Mouse (Mus musculus): ENCODE results near the gene Hoxd3.

Gene Hoxd3

GRCm38 (mm10) chr2:74711721-74712621, at the start of gene Hoxd3, which contains the start of gene Hoxd4:
Gene Hoxd3 (plus strand): TSS chr2:74711927.
Gene Hoxd4 (plus strand): TSS chr2:74711929.
- DNase-seq (ENCODE audit: low spot score in 2 of 2) = no peak

DNA sequence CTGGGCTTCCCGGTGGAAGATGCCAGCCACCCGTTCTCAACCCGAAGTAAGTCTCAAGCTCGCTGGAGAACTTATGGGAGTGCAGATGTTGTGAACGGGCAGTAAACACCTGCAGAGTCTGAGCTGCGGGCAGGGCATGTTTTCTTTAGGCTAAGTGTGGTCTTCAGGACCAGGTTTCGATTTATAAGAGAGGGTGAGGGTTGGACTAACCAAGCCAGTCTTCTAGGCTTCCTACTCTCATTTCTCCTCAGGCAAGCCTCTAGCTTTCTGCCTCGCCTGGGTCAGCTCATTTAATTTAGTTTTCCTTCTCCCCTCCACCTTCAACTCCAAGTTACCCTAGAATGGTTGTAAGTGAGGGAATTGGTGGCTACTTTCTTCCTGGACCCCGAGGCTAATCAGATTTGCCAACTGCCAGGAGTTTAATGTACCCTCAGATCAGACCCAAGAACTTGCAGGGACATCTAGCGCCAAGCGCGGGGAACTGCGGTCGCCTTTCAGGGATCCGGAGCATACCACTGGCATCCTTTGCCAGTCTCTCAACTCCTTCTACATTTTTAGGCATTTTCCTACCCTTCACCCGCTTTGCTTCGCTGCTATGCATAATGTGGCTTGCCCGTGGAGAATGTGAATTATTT, 48.3 kb upstream of the Hoxd3 start:
- DNase-seq (ENCODE audit: low spot score in 2 of 2) = no peak

GRCm38 (mm10) chr2:74666411-74666810, 45.3 kb upstream of the Hoxd3 start:
- DNase-seq (ENCODE audit: low spot score in 2 of 2) = no peak

- no peak for DNase-seq (ENCODE audit: low spot score in 2 of 2)
Observed at GRCm38 (mm10) chr2:74667191-74667841, 44.4 kb upstream of the Hoxd3 start.

DNA sequence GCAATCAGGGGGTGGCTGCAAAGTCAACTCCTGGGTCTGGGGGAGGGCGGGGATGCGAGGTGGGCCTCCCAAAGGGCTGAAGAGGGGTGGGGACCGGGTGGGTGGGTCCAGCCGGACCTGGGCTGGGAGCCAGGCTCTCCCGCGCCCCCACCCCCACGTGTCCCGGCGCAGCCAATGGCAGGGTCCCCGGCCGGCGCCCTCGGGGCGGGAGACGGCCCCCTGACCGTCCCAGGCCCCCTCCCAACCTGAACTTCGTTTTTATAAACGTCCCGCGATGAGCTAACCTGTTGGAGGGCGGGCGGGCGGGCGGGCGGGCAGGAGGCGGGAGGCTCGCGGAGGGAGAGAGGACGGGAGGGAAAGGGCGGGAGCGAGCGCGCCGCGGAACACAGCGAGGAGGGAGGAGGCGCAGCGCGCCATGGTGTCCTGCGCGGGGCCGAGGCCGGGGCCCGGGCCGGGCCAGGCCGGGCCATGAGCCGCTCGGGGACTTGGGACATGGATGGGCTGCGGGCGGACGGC, 43.8 kb upstream of the Hoxd3 start, which contains the start of gene Hoxd13:
Hoxd13 (plus strand) TSS at position 469 of the 516 bp plus-strand sequence.
- DNase-seq (ENCODE audit: low spot score in 2 of 2) = no peak

DNA sequence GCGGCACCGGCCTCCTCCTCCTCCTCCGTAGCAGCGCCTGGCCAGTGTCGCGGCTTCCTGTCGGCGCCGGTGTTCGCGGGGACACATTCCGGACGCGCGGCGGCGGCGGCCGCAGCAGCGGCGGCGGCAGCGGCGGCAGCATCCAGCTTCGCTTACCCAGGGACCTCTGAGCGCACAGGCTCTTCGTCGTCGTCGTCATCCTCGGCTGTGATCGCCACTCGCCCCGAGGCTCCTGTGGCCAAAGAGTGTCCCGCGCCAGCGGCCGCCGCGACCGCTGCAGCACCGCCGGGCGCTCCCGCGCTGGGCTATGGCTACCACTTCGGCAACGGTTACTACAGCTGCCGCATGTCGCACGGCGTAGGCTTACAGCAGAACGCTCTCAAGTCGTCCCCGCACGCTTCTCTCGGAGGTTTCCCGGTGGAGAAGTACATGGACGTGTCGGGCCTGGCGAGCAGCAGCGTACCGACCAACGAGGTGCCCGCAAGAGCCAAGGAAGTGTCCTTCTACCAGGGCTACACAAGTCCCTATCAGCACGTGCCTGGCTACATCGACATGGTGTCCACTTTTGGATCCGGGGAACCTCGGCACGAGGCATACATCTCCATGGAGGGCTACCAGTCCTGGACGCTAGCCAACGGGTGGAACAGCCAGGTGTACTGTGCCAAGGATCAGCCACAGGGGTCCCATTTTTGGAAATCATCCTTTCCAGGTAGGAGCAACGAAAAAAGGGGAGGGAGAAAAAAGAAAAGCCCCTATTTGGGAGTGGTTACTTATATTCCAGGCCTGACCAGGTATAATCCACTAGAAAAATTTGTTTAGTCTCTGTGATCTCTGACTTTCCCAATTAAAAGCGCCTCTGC, 43.1 kb upstream of the Hoxd3 start:
- DNase-seq (ENCODE audit: low spot score in 2 of 2) = no peak

DNA sequence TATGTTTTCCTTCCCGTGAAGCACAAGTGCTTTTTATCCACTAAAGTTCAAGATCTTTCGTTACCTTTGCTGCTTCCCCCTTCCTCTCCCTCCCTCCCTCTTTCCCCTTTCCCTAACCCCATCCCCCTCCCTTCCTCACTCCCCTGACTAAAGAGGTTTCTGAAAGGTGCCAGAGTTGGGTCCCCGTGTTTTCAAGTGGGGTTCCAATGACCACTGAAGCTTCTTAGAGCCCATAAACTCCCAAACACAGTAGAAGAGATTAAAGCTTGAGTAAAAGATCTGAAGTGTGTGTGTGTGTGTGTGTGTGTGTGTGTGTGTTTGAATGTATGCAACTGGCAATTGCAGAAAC, 42.5 kb upstream of the Hoxd3 start:
- no peak for DNase-seq (ENCODE audit: low spot score in 2 of 2)

GRCm38 (mm10) chr2:74669650-74670235, 42.0 kb upstream of the Hoxd3 start:
- no peak for DNase-seq (ENCODE audit: low spot score in 2 of 2)

GRCm38 (mm10) chr2:74670632-74671188, 41.0 kb upstream of the Hoxd3 start:
- no peak for DNase-seq (ENCODE audit: low spot score in 2 of 2)

- DNase-seq (ENCODE audit: low spot score in 2 of 2) = no peak
Observed at GRCm38 (mm10) chr2:74671847-74672246, 39.9 kb upstream of the Hoxd3 start.

DNA sequence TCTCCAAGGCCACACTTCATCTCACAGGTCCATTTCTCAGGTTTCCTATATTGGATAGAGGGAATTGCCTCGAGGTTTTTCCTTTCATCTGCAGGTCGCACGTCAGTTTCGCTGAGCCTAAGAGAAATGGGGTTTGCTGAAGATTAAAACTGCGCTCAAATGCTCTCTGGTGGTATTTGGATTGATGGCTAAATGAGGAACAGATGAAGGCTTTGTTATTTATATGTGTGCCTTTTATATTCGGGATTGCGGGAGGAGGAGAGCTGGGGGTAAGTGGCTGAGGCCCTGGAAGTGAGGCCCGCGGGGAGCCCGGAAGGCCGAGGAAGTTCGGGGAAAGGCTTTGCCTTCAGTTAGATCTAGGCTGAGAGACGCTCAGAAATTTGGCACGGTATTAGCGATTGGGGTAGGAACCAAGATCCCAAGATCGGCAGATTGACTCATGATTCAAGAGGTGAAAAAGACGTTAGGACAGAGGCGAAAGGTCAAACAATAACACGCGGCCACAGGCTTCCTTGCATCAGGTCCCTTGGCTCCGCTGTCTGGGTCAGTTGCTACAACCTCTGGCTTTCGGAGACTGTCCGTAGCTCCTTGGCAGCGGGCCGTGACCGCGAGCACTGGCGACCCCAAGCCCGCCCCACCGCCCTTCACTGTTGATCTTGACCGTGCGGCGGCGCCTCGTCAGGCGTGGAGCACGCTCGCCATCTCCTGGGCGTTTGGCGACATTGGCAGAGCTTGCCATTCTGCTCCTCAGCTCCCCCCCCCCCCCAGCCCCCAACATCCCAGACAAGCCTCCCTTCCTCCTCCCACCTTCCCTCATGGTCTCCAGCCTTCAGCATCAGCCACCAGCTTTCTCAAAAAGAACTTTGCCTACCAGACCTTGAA, 39.0 kb upstream of the Hoxd3 start:
- peak in 1 of 2 experiments; percentile 13 for DNase-seq (ENCODE audit: low spot score in 2 of 2)

DNA sequence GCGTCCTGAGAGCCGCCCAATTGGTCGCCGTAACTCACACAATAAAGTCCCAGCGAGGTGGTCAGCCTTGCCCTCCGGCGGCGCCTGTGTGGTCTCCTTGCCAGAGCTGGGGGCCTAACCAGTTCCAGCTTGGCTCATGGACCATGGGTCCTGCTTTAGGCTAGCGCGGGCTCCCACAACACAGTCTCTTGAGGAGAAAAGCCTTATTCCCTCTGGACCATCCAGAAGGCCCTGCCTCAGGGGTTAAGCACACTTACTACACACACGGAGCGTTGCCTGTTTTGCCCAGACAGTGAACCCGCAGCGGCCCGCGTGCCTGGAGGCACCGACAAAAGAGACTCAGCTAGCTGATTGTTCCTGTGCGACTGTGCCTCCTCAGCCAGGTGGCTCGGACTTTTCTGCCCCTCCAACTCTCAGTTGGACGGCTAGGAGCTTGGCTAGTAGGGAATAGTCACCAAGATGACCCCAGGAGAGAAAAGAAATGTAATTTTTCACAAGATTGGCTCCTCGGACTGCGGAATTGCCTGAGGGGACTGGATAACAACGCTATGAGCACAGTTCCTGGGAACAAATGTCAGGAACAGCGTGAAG, 37.8 kb upstream of the Hoxd3 start:
- DNase-seq (ENCODE audit: low spot score in 2 of 2) = no peak

GRCm38 (mm10) chr2:74674881-74675665, 36.7 kb upstream of the Hoxd3 start, which contains the start of gene Hoxd12:
Gene Hoxd12 (plus strand): TSS chr2:74675013.
- no peak for DNase-seq (ENCODE audit: low spot score in 2 of 2)

GRCm38 (mm10) chr2:74675666-74676282, 36.0 kb upstream of the Hoxd3 start:
- no peak for DNase-seq (ENCODE audit: low spot score in 2 of 2)

DNA sequence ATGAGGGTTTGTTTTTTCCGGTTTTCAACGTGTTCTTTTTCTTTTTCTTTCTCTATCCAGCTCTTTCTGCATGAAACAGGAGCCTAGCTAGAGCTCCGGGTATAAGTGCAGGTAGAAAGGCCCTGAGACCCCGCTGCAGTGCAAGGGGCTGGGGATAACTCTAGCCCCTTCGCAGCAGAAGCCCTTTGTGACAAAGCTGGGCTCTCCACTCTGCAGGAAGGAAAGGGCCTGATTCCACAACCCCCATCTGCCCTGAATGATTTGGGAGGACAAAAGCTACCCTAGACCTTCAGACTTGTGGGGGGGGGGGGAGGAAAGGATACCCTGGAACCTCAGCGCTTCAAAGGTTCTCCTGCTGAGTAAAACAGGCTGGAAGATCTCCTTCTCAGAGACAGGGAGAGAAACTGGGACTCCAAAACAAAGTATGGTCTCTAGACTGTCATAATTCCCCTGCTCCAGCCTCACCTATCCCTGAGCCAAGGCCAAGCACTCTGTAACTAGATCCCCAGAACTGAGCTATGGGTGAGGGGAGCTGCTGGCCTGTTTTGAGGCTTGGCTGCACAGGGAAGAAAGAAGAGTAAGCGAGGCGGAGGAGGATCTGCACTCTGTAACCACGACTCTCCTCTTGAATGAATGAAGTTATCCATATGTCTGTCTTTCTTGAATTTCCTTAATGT, 35.2 kb upstream of the Hoxd3 start:
- DNase-seq (ENCODE audit: low spot score in 2 of 2) = no peak

- DNase-seq (ENCODE audit: low spot score in 2 of 2) = no peak
Observed at GRCm38 (mm10) chr2:74677106-74677505, 34.6 kb upstream of the Hoxd3 start.

DNA sequence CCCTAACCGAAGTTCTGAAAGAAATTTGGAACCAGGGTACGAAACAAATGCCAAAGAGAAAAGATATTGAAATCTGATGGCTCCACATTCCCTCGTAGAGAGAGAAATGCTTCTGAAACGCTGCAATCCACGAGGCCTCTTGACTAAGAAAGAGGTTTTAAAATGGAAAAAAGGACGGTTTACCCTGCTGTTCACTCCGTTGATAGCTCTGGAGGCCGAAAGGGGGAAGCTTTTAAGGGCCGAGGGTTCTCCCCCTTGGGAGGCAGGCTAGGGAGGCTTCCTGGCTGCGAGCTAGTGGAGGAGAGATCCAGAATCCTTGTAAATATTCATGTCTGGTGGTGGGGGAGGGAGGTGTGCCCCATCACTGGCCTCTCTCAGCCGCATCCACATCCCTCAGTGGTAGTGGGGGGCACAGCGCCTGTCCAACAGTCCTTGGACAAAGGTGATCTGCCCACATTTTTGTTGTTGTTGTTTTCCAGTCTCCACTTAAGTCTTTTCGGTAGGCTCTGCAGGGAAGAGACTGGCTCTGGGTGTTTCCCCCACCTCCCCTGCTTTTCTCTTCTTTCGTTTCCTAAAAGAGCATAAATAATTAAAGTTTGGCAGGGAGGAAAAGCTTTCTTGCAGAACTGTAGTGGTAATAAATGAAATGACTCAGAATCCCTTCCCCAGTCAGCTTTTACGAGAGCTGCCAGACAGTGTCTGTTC, 32.7 kb upstream of the Hoxd3 start, which contains the start of gene Hoxd11:
Hoxd11 (plus strand) TSS at position 667 of the 705 bp plus-strand sequence.
- no peak for DNase-seq (ENCODE audit: low spot score in 2 of 2)
